Mouse (Mus musculus) cerebellum, adult 9-10 months (tissue): ENCODE data around the gene Krt79.

Experiments used
- DNase-seq: peaks from one replicate; pipeline ENCODE4 v3.0.0; 2022

Krt79 gene

DNA sequence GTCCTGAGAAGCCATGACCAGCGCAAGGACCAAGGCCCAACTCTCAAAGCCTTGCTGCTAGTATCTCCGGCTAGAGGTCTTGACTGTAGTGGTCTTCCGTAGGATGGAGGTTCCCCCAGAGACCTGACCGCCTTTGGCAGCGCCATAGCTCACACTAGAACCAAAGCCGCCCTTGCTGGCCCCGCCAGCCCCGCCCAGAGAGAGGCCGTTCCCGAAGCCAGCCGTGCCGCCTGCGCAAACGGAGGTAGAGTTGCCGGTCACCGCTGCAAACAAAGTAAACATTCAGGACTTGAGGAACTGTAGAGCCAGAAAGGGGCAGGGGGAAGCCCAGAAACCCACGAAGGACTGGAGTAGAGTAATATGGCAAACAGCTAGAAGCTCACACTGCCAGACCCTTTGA is 10.5 kb downstream of the Krt79 start:
- DNase-seq = no peak

DNA sequence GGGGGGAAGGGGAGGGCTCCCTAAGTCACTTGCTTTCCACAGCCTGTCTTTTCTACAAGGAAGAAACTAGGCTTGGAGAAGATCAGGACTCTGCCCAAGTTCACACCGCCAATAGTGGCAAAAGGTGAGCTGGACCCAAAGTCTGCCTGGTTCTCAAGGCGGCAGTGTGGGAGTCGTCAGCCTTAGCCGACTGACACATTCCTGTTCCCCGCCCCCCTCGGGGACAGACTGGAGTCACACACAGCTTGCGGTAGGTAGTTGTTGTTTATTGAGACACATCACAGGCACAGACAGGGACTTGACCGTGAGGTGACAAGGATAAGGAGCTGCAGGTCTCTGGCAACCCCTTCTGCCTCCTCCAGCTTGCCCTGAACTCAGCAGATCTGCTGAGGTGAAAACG is 11.0 kb downstream of the Krt79 start:
- no peak for DNase-seq

DNA sequence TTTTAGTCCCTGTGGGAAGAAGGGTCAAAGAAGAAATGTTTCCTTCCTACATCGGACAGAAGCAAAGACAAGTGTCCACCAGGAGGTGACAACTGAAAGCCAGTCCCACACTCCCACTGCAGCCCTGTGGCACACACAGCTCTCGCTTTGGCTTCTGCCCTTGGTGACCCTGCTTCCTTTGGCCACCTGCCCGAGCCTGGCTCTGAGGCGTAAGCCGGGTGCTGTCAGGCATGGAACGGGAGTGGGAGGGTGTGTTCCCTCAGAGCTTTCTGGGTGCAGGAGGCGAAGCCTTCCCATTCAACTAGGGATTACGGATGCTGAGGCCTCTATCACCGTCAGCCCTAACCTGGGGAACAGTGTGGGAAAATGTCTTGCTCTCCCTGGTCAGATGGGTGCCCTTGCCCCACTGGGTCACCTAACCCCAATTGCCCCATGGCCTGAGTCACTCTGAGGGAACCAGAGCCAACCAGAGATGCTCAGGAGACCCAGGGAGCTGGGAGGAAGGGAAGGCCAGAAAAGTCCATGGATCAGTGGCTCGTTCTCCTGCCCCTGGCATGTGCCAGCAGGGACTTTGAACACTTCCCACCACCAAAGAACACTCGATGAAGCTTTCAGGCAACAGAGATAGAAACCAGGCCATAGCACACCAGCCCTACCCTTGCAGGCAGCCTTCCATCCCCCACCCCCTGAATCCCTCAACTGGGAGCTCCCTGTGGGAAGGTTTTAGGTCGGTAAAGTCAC is 12.6 kb downstream of the Krt79 start:
- DNase-seq = no peak

DNA sequence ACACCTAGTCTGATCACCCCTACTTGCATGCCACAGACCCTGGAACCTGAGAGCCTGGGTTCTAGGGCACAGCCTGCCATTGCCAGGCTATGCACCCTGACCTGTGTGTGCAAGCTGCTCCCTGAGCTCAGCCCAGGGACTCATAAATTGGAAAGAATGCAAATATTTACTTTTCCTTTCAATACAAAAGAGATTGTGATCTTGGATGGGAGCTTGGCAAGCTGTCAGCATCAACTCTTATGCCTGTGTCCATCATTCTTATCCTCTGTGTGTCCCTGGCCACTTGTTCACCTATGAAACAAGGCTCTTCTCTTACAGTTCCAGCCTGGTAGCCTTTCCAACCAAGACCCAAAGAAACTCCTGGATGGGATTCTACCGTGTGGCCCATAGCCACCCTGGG is 15.1 kb downstream of the Krt79 start:
- no peak for DNase-seq

DNA sequence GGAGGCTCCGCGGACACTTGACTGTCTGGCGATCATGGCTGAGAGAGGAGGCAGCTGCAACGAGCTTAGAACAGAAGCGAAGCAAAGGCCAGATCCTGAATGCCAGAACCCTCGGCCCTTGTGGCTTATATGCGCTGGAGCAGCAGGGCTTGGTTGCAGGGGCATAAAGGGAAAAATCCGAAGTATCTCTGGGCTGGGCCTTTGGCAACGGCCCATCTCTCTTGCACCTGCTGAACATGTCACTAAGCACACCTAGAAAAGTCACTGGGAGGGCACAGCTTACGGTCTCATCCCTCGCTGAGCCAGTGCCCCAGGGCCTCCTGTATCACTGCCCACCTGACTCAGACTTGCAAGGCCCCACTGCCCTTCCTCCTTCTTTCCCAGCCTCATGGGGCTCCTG is 15.5 kb downstream of the Krt79 start, which contains the start of gene Krt4:
Krt4 (minus strand) TSS at position 101 of the 400 bp plus-strand sequence.
- DNase-seq = no peak

DNA sequence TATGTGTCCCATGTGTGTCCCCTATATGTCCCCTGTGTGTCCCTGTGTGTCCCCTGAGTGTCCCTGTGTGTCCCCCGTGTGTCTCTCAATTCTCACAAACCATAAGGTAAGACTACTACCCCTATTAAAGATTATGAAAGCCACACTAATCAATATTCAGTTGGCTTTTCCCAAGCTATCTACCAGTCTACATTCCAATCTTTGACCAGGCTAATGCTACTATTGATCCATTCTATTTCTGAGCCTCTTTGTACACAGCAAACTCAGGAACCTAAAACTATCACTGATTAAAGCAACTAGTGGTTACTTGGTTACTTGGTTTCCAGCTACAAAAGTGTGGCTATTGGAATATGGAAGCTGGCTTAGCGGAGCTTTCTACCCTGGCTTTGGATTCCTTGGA is 17.8 kb downstream of the Krt79 start:
- DNase-seq = no peak

DNA sequence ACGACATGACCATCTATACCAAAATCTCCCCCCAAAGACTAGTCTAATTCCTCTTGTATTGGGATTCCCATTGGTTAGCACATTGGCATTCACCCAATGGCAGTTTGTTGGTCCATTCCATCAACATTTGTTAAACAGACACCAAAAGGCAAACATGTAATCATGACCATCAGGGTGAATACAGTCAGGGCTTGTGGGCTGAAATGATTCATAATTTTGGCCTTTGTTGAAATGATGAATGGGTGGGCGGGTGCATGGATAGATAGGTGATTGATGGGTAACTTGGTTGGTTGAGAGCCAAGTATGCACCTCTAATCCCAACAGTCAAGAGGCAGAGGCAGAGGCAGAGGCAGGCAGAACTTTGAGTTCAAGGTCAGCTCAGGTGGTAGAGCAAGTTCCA is 24.1 kb downstream of the Krt79 start:
- DNase-seq = no peak

DNA sequence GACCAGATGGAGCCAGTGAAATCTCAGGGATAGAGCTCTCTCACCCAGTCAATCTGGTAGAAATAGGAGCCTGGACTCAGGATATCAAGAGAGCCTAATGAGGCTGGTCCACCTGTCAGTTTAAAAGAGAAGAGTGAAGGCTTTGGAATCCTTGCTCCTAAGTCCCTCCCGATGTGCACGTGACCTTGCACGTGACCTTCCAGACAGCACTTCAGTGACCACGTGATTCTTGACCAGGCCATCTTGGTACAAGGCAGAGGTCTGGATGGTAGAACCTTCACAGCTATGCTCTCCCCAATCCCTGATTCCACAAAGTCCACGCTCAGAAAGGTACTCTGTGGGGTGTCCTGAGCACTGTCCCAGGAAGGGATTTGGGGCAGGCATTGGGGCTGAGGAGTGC is 35.3 kb downstream of the Krt79 start:
- no peak for DNase-seq

DNA sequence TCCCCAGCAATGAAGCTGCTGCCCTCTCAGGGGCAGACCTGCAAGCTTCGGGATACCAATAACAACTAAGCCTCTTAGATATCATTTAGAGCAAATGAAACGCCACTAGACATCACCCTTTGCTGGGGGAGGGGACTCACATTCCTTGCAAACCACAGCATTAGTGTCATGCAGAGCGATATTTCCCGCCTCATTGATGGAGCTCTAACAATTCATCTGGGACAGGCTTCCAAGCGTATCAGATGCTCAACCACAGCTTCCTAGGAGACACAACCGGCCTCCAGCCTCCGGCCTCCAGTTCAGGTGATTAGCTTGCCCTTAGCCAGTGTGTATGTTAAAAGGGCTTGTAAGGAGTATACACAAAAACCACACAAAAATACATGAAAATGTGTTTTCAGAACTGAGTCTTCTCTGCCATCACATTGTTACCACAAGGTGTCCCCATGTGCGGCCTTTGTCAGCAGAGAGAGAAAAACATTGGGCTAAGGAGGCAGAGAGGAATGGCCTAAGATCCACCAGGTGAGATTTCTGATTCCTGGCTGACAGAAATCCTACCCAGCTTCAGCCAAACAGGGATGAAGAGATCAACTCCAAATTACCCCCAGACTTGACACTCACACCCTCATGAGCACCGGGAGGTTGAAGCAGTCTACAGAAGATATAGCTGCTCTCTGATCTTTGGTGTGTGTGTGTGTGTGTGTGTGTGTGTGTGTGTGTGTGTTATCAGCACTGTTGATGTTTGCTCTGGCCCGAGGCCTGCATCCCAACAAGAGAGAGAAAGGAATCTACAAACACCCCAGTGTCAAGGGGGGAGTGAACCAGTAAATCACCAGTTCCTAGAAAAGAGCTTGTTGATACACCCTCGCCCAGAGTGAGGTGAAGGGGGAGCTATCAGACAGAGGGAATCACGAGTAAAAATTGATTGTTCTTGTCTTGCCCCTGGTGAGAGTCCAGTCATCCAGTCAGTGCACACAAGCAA is 37.7 kb downstream of the Krt79 start:
- DNase-seq = no peak

DNA sequence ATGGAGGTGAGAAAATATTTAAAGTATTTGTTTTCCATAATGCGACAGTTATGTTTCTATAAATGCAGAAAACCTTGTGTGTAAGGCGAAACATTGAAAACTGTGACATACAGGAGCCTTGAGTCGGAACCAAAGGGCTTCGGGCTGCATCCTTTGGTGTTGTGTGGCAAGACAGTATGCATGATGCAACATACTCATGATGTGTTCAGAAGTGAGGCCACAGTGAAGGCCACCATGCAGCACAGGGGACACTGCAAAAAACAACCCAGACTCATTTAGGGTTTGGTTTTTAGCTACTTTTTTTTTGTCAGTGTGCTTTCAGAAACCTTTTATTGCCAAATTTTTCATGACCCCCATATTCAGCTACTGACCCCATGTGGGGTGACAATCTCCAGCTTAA is 44.9 kb downstream of the Krt79 start:
- no peak for DNase-seq

DNA sequence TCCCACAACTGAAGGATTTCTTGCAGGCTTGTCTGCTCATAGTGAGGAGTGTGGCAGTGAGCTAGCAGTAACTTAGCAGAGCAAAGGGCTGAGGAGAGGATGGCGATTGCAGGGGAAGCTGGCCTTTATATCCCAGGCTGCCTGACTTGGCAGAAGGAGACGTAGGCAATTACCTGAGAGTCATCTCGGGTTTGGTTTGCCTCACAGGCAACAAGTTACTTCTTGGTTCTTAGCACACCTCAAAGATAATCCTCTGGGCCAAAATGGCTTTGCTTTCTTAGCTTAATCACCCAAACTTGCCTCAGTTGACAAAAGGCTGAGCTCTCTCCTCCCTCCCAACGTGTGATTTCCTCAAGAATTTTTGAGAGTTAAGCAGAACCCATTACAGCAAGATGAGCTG is 47.3 kb downstream of the Krt79 start, which contains the start of gene Krt76:
Krt76 (minus strand) TSS at position 101 of the 400 bp plus-strand sequence.
- DNase-seq = no peak

DNA sequence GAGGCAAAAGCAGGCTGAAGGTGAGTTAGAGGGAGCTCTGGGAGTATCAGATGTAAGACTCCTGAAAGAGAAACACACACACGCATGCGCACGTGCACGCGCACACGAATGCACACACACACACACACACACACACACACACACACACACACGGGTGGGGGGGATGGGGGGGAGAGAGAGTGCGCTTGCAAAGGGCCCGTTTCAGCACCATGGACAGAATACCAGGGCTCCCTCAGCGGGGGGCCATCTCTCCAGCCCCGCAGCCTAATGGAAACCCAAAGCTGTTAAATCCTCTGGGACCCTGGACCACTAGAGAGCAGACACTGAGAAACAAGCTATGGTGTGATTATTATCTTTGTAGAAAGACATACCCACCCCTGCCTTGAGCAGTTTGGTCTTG is 60.3 kb downstream of the Krt79 start:
- DNase-seq = no peak
